Mouse (Mus musculus) cerebellum, adult 2 months (tissue): ENCODE measurements at regions not wholly inside any gene's neighbourhood (a gene's known extent, or its start where the extent isn't known, plus 50 kb on each side); places are given as distances from the start of the nearest gene placed in this dataset.

Experiments
- CTCF ChIP-seq: fragments of 200-500 bp; IDR thresholded peaks from 2 replicates; pipeline ENCODE4 v1.5.1; 2011; ENCODE audit warnings: low read depth, mild to moderate bottlenecking, control low read depth, low read length, moderate library complexity, borderline replicate concordance; ENCODE audit not compliant: insufficient read depth
- POLR2A ChIP-seq: fragments of 200-500 bp; IDR thresholded peaks from 2 replicates; pipeline ENCODE4 v1.6.1; 2011; ENCODE audit warnings: low read length, control low read depth, borderline replicate concordance; ENCODE audit not compliant: insufficient read depth

GRCm38 (mm10) chr14:21902856-21903255 lies 54.1 kb upstream of the Comtd1 start:
- no peak for TF ChIP-seq CTCF
- TF ChIP-seq POLR2A: no peak
